Mouse (Mus musculus): ENCODE data around the gene Gm20498.
"Not testable (repeated sequence)": the region's sequence is repeated elsewhere in the genome, so short reads cannot be mapped to it uniquely, and the experiment has no call there.

The Gm20498 gene

DNA sequence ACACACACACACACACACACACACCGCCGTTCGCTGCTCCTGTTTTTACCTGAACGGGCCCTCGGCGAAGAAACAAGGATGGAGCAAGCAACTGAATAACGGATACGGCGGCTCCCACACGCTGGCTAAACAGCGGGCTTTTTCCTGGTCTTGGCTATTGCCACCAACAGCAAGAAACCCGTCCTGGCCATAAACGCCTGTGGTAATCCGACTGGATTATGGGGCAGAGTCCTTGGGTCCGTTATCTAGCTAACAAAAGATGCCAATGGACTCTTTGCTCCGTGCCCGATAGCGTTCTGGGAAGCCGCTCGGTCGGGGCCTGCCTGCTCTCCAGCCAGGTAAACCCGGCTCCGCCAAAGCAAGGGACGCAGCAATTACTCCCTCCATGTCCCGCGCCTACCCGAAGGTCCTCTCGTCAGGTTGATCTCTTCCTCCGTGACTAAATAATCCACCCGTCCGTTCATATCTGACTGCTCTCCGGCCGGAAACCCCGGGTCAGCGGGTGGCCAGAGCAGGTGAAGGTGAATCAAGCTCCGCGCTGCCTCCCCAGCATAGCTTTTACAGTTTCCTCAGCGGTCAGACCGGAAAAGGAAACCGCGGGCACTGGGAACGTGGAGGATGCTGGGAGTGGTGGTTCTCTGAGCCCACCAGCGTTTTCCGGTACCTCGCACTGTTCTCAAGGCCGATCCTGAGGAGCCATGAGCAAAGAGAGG is at the start of gene Gm20498, which contains the start of gene Synj2bp:
TSS of gene Gm20498 (minus strand) at position 590 of the 713 bp plus-strand sequence.
TSS of gene Synj2bp (minus strand) at position 596 of the 713 bp plus-strand sequence.
- peak; percentile 91 to 92 for DNase-seq

DNA sequence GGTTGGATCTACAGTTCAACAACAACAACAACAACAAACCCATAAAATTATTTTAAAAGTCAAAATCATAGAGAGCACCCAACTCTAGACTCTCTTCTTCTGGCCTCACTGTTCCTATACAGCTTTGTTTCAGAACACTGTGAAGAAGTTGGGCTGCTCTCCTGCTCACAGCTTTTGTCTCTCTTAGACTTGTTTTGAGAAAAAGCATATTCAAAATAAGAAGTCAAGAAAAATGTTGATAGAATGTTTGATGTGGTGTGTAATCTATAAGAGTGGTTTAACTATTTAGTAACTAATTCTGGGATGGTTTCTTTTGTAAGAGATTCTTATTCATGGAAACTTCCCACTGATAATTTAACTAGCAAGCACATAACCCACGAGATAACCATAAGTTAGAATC is 35.7 kb upstream of the Gm20498 start, which contains the start of gene Adam21:
TSS of gene Adam21 (minus strand) at position 101 of the 400 bp plus-strand sequence.
- DNase-seq: no peak

DNA sequence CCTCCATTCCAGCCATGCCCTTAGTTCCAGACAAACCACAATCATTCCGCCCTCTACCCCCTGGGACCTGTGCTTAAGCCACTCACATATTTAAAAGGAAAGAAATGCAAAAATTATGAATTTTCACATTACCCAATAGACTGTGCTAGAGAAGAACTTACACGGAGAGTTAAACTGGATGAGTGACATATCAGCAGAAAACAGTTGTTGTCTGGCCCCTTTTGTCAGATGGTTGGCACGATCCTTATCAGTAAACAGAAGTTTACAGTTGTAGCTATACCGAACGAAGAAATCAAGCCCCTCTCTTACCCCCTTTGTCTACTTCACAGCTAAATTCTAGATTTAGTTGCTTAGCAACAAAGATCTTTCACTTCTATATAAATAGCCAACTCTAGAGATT is 35.2 kb upstream of the Gm20498 start:
- DNase-seq: no peak

DNA sequence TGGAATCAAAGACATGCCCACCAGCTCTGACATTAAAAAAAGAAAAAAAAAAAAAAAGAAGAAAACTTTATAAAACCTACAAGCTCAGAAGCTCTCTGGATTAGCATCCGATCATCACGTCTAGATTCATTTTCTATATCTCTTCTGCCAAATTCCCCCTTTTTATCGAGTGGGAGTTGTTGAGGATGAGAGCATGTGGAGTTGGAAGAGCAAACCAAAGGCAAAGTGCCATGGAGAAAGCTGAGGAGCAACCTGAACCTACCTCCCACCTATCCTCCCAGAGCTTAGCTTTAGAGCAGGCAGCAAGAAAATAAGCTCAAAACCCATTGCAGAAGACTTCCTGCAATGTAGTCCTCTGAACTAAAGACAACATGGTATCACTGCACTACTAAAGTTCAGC is 31.5 kb upstream of the Gm20498 start:
- no peak for DNase-seq

DNA sequence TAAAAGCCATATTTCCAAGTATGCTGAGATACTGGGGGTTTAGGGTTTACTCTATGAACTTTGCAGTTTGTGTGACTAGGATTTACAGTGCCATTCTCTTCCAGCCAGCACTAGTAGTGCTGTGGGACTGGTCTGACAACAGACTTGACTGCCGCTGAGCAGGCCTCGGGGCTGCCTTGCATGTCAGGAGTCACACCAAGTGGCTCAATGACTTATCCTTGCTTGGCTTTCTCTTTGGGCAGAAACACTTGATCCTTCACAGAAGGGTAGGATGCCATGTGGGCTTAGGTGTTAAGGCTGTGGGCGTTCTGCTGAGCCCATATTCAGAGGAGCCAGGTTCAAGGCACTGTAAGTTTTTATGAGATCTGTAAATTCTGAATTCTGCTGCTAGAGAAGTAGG is 16.6 kb upstream of the Gm20498 start:
- no peak for DNase-seq

DNA sequence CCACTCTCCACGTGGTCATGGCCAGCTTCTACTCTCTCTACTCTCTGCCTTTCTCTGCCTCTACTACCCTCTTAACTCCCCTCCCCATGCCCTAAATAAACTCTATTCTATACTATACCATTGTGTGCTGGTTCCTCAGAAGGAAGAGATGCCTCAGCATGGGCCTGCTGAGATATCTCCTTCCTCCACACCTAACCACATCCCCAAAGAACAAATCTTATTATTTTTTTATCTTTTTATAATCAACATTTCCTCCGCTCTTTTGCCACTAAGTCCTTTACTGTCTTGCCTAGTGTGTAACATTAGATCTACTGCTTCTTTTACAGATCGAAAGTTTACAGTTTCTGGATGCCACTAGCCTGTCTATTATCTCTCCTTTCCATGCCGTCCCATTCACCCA is 14.5 kb upstream of the Gm20498 start:
- no peak for DNase-seq

DNA sequence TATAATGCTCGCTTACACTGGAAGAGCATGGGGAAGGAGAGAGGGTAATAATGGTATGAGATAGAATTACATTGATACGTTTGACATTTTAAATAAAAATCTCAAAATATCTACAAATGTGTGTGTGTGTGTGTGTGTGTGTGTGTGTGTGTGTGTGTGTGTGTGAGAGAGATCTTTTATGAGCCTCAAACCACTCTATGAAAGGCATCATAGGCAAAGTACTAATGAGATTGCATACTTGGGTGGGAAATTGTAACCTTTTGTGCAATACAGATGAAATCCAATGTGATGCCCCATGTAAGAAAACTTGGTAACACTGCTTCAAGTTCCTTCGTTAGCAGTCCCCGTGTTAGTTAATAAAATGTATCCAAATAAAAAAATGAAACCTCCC is 319 bp upstream of the Gm20498 start:
- DNase-seq: no peak

DNA sequence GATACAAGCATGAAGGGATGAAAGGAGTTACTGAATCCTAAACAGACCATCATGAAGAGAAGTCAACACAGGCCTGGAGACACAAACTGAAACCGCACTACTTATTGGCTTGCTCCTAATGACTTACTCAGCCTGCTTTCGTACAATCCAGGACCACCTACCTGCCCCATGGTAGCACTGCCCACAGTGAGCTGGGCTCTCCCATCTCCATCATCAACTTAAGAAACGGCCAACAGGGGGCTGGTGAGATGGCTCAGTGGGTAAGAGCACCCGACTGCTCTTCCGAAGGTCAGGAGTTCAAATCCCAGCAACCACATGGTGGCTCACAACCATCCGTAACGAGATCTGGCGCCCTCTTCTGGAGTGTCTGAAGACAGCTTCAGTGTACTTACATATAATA is 2.1 kb downstream of the Gm20498 start:
- not testable (repeated sequence) for DNase-seq

DNA sequence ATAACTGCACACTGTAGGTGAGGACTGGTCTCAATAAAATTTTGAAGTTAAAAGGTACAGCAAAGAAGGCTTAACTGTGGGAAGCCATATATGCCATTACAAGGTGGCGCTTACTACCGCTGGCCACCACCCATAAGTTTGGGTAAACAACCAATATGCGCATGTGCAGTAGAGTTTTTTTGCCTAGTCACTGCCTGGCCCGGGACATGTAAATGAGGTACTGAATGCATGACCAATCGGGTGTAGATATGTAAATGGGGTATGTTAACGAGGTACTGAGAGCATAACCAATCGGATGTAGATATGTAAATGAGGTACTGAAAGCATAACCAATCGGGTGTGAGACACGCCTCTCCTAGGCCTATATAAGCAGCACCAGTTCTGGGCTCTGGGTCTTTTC is 35.8 kb downstream of the Gm20498 start:
- DNase-seq: not testable (repeated sequence)

DNA sequence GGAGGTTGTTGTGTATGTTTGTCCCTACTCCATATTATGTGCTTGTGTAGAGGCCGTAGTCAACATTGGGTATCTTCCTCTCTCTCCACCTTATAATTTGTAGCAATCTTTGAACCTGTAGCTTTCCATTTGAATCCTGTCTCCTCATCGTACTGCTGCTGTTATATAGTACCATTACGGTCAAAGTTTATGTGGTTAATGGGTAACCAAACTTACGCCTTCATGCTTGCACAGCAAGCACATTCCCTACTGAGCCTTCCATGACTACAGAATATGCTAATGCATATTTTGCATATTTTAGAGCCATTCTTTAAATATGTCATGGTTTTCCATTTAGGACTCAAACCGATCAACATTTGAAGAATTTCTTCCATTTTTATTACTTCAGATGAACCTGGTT is 42.2 kb downstream of the Gm20498 start:
- peak in 1 of 2 experiments; percentile 45 for DNase-seq

DNA sequence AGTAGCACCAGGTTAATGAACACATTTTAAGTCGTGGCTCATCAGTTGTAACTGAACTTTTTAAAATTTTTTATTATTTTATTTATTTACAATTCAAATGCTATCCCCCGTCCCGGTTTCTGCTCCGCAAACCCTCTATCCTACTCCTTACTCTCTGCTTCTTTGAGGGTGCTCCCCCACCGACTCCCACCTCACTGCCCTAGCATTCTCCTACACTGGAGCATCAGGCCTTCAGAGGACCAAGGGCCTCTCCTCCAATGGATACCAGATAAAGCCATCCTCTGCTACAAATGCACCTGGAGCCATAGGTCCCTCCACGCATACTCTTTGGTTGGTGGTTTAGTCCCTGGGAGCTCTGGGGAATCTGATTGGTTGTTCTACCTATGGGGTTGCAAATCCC is 47.4 kb downstream of the Gm20498 start:
- no peak for DNase-seq

DNA sequence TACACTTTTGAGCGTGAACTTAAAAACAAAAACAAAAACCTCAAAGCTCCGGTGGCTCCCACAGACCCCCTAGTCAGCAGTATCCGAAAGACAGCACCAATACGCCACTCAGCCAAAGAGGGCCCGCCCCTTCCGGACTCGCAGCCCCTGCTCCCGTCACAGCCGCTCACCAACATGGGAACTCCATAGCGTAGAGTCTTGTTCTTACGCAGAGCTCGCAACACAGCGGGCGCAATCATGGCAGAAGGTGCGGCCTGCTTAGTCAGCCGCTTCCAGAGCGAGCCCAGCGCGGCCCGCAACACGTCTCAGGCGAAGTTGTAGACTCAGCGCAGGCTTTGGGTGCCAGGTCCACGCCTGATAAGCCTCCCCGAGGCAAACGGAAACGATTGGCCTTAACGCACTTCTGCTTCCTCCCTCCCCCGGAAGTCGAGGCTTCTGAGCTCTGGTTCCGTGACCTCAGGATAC is 47.9 kb downstream of the Gm20498 start, which contains the start of gene Cox16:
TSS of gene Cox16 (minus strand) at position 401 of the 465 bp plus-strand sequence.
- DNase-seq: peak; percentile 90 to 94

DNA sequence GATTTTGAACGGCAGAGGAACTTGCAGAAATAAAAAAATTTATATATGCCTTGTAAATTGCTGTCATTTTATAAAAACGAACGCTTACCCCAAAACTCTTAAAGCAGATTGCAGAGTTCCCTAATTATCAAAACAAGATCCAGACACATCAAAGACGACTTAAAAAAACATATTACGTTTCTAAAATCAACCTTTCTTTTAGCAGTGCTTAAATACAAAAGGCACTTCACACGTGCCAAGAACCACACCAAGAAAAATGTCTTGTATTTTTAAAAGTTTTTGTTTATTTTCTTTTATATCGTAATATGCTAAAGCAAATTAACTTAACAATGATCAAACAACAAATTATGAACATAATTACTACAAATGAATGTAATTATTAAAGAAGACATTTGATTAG is 48.5 kb downstream of the Gm20498 start:
- no peak for DNase-seq

DNA sequence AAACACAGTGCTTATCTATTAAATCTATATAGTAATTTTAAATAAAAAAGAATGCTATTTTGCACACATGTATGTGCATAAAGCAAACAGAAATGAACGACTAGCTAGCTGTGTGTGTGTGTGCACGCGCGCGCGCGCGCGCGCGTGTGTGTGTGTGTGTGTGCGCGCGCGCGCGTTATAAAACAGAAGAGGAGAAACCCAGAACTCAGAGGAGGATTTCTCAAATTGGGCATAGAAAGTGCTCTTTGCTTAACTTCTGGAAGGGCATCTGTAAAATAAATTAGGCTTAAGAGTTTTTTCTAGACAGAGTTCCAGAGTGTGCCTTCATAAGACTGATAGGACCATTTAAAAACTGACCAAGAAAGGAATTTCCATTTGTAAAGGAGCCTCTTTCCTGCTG is 49.0 kb downstream of the Gm20498 start:
- peak; percentile 6 to 27 for DNase-seq

DNA sequence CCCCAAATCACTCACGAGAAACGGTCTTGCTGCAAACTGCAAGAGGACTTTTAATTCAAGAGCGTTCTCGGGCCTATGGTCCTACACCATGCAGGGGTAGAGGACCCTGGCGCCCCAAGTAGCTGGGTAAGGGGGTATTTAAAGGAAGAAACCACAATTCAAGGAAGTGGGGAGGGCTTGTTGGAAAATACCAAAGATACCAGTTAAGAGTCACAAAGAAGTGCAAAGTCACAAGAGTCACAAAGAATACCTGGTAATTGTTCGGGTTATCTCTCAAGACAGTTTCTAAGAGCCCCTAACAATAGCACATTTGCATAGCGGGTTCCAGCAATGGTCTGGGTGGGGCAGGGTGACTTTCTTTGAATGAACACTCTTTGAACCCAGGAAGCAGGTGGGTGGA is 73.7 kb downstream of the Gm20498 start:
- DNase-seq: not testable (repeated sequence)

DNA sequence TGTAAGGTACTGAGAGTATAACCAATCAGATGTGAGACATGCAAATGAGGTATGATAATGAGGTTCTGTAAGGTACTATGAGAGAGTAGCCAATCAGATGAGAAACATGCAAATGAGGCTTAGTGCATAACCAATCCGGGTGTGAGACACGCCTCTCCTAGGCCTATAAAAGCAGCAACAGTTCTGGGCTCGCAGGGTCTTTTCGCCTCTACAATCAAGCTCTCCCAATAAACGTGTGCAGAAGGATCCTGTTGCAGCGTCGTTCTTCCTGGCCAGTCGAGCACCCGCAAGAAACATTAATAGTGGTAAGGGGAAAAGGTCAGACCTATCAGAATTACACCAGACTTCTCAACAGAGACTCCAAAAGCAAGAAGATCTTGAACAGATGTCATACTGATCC is 93.7 kb downstream of the Gm20498 start:
- DNase-seq: not testable (repeated sequence)

DNA sequence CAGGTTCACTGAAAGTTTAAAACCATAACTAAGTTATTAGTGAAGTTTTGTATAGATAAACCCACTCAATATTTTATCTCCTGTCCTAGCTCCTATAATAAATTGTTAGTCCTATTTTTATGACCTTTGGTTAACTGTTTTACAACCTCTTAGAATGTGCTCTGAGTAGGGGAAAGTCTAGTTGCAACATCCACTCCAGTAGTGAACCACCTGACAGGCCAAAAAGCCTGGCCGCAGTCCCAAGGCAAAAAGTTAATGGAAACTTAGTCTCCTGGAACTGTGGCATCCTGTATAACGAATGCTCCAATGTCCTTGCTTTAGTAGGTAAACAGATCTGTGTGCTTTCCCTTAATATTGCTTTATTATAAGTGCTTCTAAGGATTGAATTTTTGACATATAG is 97.9 kb downstream of the Gm20498 start:
- DNase-seq: peak; percentile 53 to 75

DNA sequence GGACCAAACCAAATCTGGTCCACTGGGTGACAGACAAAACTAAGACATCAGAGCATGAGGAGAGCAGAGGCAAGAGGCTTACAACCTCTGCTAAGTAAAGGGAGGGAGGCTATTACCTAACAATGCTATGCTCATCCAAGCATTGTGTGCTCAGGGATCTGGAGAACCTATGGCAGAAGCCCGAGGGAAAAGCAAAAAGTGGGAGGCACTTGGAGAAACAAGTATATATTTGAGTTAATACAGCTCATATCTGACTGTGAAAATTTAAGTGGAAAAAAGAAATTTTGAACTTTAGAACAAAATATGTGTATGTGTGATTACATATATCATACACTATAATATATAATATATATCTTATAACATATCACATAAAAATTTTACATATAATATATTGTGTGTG is 110.9 kb downstream of the Gm20498 start, which contains the start of gene Adam4:
TSS of gene Adam4 (minus strand) at position 101 of the 400 bp plus-strand sequence.
- no peak for DNase-seq

DNA sequence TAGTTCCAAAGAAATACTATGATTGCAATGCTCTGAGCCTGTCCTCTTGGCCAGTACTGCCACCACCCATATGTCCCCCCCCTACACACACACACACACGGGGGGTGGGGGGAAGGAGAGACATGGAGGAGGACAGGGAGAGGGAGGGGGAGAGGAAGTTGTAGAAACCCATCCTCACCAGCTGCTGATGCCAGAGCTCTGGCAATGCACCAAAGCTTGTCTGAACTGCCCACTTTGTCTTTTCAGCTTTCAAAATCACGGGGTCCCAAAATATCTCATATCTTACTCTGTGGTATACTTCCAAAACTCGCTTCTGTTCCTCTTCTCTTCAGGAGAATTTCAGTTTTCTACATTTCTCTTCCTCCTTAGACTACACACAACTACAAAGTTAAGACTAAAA is 119.5 kb downstream of the Gm20498 start:
- DNase-seq: no peak

DNA sequence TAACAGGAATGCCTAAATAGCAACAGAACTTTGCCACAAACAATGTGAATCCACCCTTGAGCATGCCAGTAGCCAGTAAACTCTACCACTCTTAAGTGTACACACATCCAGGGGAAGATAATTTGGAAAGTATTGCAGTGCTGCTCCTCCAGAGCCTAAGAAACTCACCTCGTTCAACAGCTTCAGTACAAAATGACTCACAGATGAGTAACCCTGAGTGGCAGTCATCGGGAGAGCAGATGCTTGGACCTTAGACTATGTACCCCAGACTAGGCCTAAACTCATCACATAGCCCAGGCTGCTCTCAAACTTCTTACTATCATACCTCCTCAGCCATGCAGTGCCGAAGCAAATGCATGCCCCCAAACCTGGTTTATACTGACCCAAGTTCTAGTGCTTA is 123.7 kb downstream of the Gm20498 start:
- no peak for DNase-seq

DNA sequence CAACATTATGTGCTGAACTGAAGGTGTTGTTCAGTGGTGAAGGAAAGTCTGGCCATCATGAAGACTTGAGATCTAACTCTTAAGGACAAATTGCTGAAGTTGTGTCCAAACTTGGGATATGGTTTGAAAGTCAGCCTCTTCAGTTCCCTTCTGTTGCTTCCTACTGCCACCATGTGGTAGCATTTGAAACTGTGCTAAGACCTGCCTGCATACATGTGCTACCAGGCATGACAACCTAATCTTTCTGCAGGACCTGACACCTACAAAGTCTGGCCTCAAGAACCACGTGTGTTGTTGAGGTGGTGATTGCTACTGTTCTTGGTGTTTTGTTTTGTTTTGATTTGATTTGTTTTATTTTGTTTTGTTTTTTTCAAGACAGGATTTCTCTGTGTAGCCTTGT is 130.5 kb downstream of the Gm20498 start:
- peak; percentile 44 to 79 for DNase-seq

DNA sequence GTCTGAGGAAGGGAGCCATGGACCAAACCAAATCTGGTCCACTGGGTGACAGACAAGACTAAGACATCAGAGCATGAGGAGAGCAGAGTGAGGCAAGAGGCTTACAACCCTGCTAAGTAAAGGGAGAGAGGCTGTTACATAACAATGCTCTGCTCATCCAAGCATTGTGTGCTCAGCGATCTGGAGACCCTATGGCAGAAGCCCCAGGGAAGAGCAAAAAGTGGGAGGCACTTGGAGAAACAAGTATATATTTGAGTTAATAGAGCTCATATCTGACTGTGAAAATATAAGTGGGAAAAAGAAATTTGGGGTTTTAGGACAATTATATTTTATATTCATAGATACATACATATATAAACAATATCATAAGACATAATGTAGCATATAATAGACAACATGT is 153.3 kb downstream of the Gm20498 start, which contains the start of gene Gm4787:
TSS of gene Gm4787 (minus strand) at position 101 of the 400 bp plus-strand sequence.
- not testable (repeated sequence) for DNase-seq

DNA sequence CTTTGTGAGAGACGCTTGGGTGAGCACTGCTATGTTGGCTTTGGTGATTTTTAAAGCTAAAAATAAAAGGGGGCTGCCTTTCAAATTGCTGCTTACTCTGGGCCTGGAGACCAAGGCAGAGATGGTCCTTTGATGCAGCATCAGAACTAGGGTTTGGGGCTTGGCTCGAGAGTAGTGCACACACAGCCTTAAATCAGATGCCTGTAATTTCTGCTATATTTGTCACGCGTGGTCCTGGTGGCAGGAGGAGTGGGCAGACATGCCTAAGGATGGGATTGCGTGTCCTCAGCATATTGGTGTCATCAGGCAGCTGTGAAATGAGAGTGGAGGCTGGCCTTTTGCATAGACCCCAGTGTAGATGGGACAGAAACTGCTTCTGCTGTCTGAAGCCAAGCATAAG is 198.9 kb downstream of the Gm20498 start:
- no peak for DNase-seq

DNA sequence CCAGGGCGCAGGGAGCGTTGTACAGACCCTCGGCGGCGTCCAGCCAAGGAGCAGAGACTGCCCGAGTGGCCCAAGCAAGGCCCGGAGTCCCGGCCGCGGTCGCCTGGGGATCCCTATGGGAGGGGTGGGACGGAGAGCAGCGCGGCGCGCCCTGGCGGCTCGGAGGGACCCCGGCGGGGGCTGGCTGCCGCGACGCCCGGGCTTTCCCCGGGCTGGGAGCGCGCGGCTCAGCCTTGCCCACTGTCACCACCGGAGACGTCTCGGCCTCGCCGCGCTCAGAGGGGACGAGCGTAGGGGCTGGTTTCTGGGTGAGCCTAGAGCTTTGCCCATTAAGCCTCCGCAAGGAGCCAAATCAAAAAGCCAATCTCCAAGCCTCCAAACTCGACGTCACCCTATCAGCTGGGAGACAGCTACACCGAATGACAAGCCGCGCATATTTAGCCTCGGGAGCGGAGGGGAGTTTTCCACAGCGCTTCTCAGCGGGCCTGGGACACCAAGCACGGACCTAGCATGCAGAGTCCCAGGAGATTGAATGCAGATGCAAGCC is 199.8 kb downstream of the Gm20498 start, which contains the start of gene Slc8a3:
TSS of gene Slc8a3 (minus strand) at position 306 of the 547 bp plus-strand sequence.
- DNase-seq: peak in 1 of 2 experiments; percentile 2
